Mouse (Mus musculus) midbrain, embryonic 16.5 days (tissue): Measurements from ENCODE around the gene Crebl2. TPM values are rescaled to one million over a fixed set of nuclear protein-coding genes. Genes with fewer than 3 reads are reported as not detected.

Experiments
- ATAC-seq: fragments of 200-750 bp; cut with Nextera tagmentation; 2 replicates; pipeline ENCODE4 v1.8.0; 2017; ENCODE audit warnings: moderate TSS enrichment
- H3K27ac ChIP-seq: fragments of 300-500 bp; sonication (generic); 2 replicates; pipeline ENCODE4 v1.5.1; 2014; ENCODE audit warnings: mild to moderate bottlenecking, low read length, mixed read lengths
- H3K27me3 ChIP-seq: fragments of 300-500 bp; sonication (generic); 2 replicates; pipeline ENCODE4 v1.6.1; 2014; ENCODE audit warnings: low read depth, low read length, mixed read lengths; ENCODE audit not compliant: control insufficient read depth, insufficient read depth
- H3K36me3 ChIP-seq: fragments of 300-500 bp; sonication (generic); 2 replicates; pipeline ENCODE4 v1.6.1; 2014; ENCODE audit warnings: mild to moderate bottlenecking, low read length, moderate library complexity, mixed read lengths; ENCODE audit not compliant: control insufficient read depth, insufficient read depth
- H3K4me1 ChIP-seq: fragments of 300-500 bp; sonication (generic); 2 replicates; pipeline ENCODE4 v1.6.1; 2014; ENCODE audit warnings: mild to moderate bottlenecking, low read length, mixed read lengths; ENCODE audit not compliant: control insufficient read depth, insufficient read depth
- H3K4me2 ChIP-seq: fragments of 300-500 bp; sonication (generic); 2 replicates; pipeline ENCODE4 v1.6.1; 2014; ENCODE audit warnings: mild to moderate bottlenecking, low read length, mixed read lengths
- H3K4me3 ChIP-seq: fragments of 300-500 bp; sonication (generic); 2 replicates; pipeline ENCODE4 v1.5.1; 2014; ENCODE audit warnings: low read depth, mild to moderate bottlenecking, low read length, moderate library complexity, mixed read lengths
- H3K9ac ChIP-seq: fragments of 300-500 bp; sonication (generic); 2 replicates; pipeline ENCODE4 v1.6.1; 2014; ENCODE audit warnings: low read depth, low read length, mixed read lengths
- H3K9me3 ChIP-seq: fragments of 300-500 bp; sonication (generic); replicated peaks from 2 replicates; pipeline ENCODE4 v1.6.1; 2014; ENCODE audit warnings: mild to moderate bottlenecking, low read length, mixed read lengths; ENCODE audit not compliant: control insufficient read depth, poor library complexity, severe bottlenecking
- WGBS: fragments of 180-500 bp; shearing (Covaris S2); extraction: QIAGEN DNeasy Blood & Tissue Kit; methylation state at CpG from one replicate; pipeline ENCODE4 v1.1.7; 2014; 5-methylcytosine and 5-hydroxymethylcytosine counted together
- polyA plus RNA-seq: library from polyadenylated mRNA; unstranded; fragments of >200 nt; fragmentation: Nextera tagmentation; extraction: Ambion mirVana; gene quantifications from 2 replicates; pipeline ENCODE4 v1.2.1, GENCODE M21; 2015

Gene Crebl2
- polyA plus RNA-seq, 1 experiment from 2014 or later, result 4.8 TPM

GRCm38 (mm10) chr6:134887008-134887407, 57.1 kb downstream of the Crebl2 start:
- 5% methylated on average over 5 of the region's 5 CpGs for WGBS
- peak overlapping the region; percentile 74 for H3K4me2 ChIP-seq
- peak overlapping the region; percentile 58 for H3K4me3 ChIP-seq
- peaks cover 45% of the 10 kb centered on the region for H3K4me1 ChIP-seq
- ATAC-seq, result peak; percentile 49
- no peaks in the 10 kb centered on the region for H3K36me3 ChIP-seq
- H3K9me3 ChIP-seq, result no peaks in the 10 kb centered on the region
- H3K27ac ChIP-seq, result peak overlapping the region; percentile 95
- no peaks in the 10 kb centered on the region for H3K27me3 ChIP-seq
- H3K9ac ChIP-seq, result peak overlapping the region; percentile 66

DNA sequence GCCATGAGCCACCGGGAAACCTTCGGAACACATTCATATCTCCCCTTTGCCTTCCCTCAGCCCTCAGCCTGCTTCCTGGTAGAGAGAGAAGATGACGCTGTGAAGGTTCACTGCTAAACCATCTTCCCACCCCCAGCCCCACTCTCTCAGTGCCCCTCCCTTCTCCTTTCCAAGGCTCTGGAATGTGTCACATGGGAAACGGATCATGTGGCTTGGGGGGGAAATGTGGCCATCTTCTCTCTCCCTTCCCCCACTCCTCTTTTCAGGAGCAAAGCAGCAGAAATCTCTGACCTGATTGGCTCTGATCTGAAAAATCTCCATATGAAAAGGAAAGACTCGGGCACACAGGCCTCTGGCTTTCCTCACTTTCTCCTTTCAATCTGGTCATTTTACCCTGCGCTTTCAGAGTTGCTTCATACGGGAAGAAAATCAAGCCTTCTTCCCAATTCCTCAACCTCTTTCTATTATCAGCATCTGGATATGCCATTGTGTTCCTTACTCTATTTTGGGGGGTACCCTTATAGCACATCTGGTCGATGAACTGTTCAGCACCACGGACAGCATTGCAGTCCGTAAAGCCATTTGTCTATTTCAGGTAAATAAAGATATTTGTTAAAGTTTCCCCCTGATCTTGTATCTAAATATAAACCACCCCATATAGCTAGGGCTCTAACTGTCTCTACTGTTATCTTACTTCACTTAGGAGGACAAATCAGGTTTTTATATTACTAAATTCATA, 57.9 kb downstream of the Crebl2 start:
- ATAC-seq, result peak; percentile 91
- Histone ChIP-seq H3K4me3 (peak overlapping the region; percentile 58), H3K27ac (peak overlapping the region; percentile 95), H3K9me3 (no peaks in the 10 kb centered on the region), H3K4me1 (peaks cover 45% of the 10 kb centered on the region), H3K36me3 (no peaks in the 10 kb centered on the region), H3K27me3 (no peaks in the 10 kb centered on the region), H3K4me2 (peak overlapping the region; percentile 74), H3K9ac (peak overlapping the region; percentile 66)
- under 1% methylated on average over 10 of the region's 10 CpGs for WGBS

DNA sequence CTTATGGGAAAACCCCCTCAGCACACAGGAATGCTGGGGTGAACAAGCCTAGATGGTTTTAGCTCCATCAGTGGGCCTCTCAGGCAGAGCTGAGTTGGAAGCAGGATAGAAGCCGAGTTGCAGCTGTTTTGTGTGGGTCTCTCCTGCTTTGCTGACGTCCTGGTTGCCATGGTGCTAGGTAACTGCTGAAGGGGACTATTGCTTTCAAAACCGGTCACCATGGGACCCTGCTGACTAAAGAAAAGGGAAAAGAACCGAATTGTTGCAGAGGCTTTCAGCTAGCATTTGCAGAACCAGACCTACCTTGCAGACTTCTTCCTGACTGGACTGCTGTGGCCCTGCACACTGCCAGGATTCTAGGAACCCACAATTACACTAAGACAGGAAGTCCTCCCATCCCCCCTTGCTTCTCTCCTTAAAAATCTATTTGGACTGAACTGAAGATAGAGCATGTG, 58.6 kb downstream of the Crebl2 start:
- Histone ChIP-seq H3K4me1 (peaks cover 41% of the 10 kb centered on the region), H3K27me3 (no peaks in the 10 kb centered on the region), H3K9ac (peak overlapping the region; percentile 31; the same call in 1 of the 2 replicates), H3K9me3 (no peaks in the 10 kb centered on the region), H3K4me3 (peak overlapping the region; percentile 58), H3K27ac (peak overlapping the region; percentile 95), H3K36me3 (no peaks in the 10 kb centered on the region), H3K4me2 (peak overlapping the region; percentile 74)
- 2% methylated on average over 4 of the region's 4 CpGs for WGBS
- ATAC-seq, result peak; percentile 77

GRCm38 (mm10) chr6:134889763-134890162, 59.8 kb downstream of the Crebl2 start:
- no peak for ATAC-seq
- Histone ChIP-seq H3K27ac (peak overlapping the region; percentile 95), H3K36me3 (no peaks in the 10 kb centered on the region), H3K4me2 (no peak overlapping the region), H3K9ac (no peak overlapping the region), H3K4me1 (peaks cover 31% of the 10 kb centered on the region), H3K27me3 (no peaks in the 10 kb centered on the region), H3K9me3 (no peaks in the 10 kb centered on the region), H3K4me3 (no peak overlapping the region)
- 85% methylated on average over 1 of the region's 1 CpGs for WGBS

GRCm38 (mm10) chr6:134890436-134890835, 60.5 kb downstream of the Crebl2 start:
- WGBS, result 91% methylated on average over 7 of the region's 7 CpGs
- Histone ChIP-seq H3K4me2 (no peak overlapping the region), H3K4me3 (no peak overlapping the region), H3K36me3 (no peaks in the 10 kb centered on the region), H3K4me1 (peaks cover 24% of the 10 kb centered on the region), H3K27me3 (no peaks in the 10 kb centered on the region), H3K9ac (no peak overlapping the region), H3K27ac (no peak overlapping the region), H3K9me3 (no peaks in the 10 kb centered on the region)
- no peak for ATAC-seq

- 52% methylated on average over 15 of the region's 15 CpGs for WGBS
- H3K9ac ChIP-seq, result peak overlapping the region; percentile 91; the same call in 1 of the 2 replicates
- no peak overlapping the region for H3K27ac ChIP-seq
- ATAC-seq, result 0 out of 2 replicates have a peak, but pooled peaks have one; percentile 0
- peaks cover 8% of the 10 kb centered on the region for H3K4me1 ChIP-seq
- H3K27me3 ChIP-seq, result no peaks in the 10 kb centered on the region
- H3K36me3 ChIP-seq, result no peaks in the 10 kb centered on the region
- peak overlapping the region; percentile 62 for H3K4me3 ChIP-seq
- H3K4me2 ChIP-seq, result peak overlapping the region; percentile 82
- no peaks in the 10 kb centered on the region for H3K9me3 ChIP-seq
Observed at GRCm38 (mm10) chr6:134896570-134897436, 66.8 kb downstream of the Crebl2 start.

DNA sequence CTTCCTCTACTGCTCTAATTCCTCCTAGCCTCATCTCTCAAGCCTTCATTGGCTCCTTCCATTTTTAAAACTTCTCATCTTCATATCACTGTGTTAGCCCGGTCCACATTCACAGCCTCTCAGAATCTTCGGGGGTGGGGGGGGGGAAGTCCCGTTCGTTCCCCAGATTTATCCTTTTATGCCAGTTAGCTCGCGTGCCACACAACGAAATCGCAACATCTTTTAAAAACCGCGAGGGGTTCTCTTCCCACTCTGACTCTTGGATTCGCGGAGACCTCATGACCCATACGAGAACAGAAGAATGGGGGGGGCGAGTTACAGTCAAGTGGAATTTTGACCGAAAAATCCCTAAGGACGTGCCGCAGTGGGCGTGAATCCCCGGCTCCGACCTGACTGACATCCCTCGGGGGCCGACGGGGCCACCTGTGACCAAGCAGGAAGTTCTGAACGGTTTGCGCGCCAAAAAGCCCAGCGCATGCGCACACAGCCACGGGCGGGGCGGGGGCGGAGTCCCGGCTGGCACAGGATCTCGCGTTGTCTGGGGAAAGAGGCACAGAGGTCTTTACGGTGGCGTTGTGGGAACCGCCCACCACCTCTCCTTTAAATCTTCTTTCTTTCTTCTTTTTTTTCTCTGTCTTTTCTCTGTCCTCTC, 67.6 kb downstream of the Crebl2 start:
- Histone ChIP-seq H3K4me2 (peak overlapping the region; percentile 82), H3K36me3 (no peaks in the 10 kb centered on the region), H3K9ac (peak overlapping the region; percentile 91), H3K4me3 (peak overlapping the region; percentile 62), H3K27ac (peak overlapping the region; percentile 100), H3K9me3 (no peaks in the 10 kb centered on the region), H3K4me1 (peaks cover 8% of the 10 kb centered on the region), H3K27me3 (no peaks in the 10 kb centered on the region)
- ATAC-seq, result peak; percentile 95
- WGBS, result under 1% methylated on average over 38 of the region's 38 CpGs

DNA sequence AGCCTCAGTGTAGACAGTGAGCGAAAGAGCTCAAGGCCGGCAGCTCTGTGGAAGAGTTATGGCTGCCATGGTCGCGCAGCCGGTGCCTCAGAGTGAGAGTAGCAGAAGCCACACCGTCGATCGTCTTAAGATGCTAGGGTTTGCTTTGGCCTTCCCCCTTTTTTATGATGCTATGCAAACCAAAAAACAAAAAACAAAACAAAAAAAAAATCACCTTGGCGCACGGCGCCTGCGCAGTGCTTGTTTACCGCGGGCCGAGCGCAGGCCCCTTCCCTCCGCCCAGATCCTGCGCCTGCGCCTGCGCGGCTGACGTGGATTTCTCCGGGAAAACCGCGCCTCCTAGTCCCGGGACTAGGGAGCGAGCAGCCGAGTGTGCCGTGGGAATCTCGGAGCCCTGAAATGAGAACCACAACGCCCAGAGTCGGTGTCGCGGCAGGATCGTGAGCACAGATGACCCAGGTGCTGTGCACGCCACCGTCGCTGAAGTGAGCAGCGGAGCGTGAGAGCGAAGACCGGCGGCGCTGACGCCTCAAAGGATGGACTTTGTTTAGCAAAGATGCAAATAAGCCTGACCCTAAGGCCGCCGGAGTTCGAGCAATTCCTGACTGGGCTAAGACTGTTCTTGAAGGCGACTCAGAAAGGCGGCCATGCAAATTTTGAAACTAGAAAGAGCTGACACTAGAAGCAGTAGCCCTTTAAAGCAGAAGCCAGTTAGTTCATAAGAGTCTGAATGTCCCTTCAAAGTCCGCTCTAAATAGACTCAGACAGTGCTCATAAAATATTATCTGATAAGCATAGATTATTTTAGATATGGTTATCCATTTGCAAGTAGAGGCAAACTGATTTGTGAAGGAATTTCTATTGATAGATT, 68.4 kb downstream of the Crebl2 start, which contains the start of gene Gpr19:
Gene Gpr19 (minus strand): TSS at position 484 of the 871 bp plus-strand sequence.
- H3K4me3 ChIP-seq, result peak within 1 kb of the TSS; percentile 62
- no peaks in the 10 kb centered on the region for H3K9me3 ChIP-seq
- peaks cover 8% of the 10 kb centered on the region for H3K4me1 ChIP-seq
- H3K36me3 ChIP-seq, result no peaks in the 10 kb centered on the region
- H3K4me2 ChIP-seq, result peak within 1 kb of the TSS; percentile 82
- WGBS, result under 1% methylated on average over 51 of the region's 51 CpGs
- peak within 1 kb of the TSS; percentile 91 for H3K9ac ChIP-seq
- peak; percentile 94 for ATAC-seq
- H3K27ac ChIP-seq, result peak within 1 kb of the TSS; percentile 100
- no peaks in the 10 kb centered on the region for H3K27me3 ChIP-seq
